Mouse (Mus musculus): ENCODE results near the gene Cdh22. TPM values are rescaled to one million over a fixed set of nuclear protein-coding genes. Genes with fewer than 3 reads are reported as not detected.

Gene Cdh22
- polyA plus RNA-seq, 1 experiment = 25.7 TPM

DNA sequence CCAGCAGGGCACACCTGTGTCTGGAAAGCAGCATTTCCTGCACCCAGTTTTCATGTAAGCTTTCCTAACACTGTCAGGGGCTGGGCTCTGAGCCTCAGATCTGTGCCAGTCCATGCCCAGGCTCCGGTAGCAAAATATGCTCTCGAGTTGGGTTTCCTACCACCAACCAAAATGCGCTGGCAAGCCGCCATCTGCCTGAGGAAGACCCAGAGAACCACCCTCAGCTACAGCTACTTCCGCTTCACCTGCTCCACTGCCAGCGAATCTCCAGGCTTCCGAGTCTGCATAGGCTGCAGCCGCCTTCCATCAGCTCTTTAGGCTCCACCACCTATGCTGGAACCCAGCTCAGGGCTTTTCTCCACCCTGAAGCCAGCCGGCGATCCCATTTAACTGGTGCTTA, 55.4 kb downstream of the Cdh22 start:
- TF ChIP-seq POLR2A (IDR thresholded peaks at IDR 0.05; ENCODE audit: borderline replicate concordance, extremely low read depth, insufficient read depth, insufficient read length, poor library complexity, severe bottlenecking) (no peak), CTCF (IDR thresholded peaks at IDR 0.05; ENCODE audit: borderline replicate concordance, extremely low read depth, insufficient read depth, insufficient read length) (no peak)
- peak; percentile 46 for DNase-seq (ENCODE audit: low read depth)

DNA sequence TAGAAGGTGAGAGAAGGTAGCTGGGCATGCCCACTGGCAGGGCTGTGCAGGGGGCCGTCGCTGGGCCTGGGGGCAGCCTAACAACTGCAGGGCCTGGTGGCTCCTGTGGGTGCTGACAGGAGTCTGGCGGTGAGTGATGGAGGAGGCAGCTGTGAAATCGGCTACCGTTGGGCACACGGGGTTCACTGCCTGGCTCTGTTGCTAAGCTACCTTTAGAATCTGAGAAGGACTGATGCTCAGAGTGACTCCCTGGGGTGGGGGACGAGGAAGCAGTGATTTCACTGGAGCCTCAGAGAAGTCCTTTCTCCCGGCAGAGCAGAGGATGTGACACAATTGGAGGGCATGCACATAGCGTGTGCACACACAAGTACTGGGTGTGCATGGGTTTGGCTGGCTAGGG, 57.7 kb downstream of the Cdh22 start:
- TF ChIP-seq CTCF (IDR thresholded peaks at IDR 0.05; ENCODE audit: borderline replicate concordance, extremely low read depth, insufficient read depth, insufficient read length) (no peak), POLR2A (IDR thresholded peaks at IDR 0.05; ENCODE audit: borderline replicate concordance, extremely low read depth, insufficient read depth, insufficient read length, poor library complexity, severe bottlenecking) (no peak)
- DNase-seq (ENCODE audit: low read depth) = peak; percentile 77

DNA sequence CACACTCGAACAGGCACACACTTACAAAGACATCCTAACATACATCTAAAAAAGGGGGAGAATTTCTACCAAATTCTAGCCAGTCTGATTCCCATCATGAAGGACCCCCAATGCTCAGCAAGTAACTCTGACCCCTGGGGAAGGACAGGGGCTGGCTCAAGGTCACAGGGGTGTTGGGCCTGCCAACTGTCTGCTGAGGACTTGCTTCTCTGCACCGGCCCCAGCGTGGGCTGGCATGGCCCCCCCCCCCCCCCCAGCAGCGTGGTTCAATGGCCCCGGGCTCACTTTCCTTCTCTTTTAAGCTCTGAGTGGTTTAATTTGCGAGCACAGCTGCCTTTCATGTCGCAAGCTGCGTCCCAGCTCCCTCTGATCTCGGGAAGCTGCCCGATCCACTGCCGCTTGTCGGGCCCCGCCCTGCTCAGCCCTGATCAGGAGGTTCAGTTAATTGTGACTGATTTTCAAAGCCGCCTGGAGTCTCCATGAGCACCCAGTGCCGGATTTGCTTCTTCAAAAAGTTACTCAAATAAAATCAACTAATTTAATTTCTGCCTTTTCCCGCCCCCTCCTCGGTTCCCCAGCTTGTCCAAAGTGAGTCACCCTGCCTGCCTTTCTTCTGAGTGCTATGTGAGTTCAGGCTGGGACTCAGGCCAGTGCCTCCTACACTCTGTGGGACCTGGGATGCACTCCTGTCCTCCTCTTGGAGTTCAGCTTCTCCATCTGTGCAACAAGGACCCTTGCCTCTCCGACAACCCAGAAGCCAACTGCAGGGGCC, 67.8 kb downstream of the Cdh22 start:
- peak; percentile 86 for DNase-seq (ENCODE audit: low read depth)
- TF ChIP-seq POLR2A (IDR thresholded peaks at IDR 0.05; ENCODE audit: borderline replicate concordance, extremely low read depth, insufficient read depth, insufficient read length, poor library complexity, severe bottlenecking) (no peak), CTCF (IDR thresholded peaks at IDR 0.05; ENCODE audit: borderline replicate concordance, extremely low read depth, insufficient read depth, insufficient read length) (no peak)

DNA sequence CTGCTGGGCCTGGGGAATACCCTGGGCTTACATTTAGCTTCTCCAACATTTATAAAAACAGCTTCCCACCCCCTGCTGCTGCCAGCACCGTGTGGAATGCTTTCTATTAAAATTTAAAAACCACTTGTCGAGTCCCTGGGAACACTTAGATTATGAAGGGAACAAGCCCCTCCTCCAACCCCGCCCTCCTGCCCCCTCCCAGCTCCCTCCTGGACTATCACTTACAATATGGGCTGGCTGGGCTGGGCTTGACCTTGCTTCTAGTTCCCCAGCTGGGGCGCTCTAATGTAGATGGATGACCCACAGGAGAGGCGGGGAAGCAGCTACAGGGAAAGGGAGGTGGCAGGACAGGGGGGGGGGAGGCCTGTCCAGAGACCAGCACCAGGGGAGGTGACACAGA, 72.4 kb downstream of the Cdh22 start:
- TF ChIP-seq CTCF (IDR thresholded peaks at IDR 0.05; ENCODE audit: borderline replicate concordance, extremely low read depth, insufficient read depth, insufficient read length) (no peak), POLR2A (IDR thresholded peaks at IDR 0.05; ENCODE audit: borderline replicate concordance, extremely low read depth, insufficient read depth, insufficient read length, poor library complexity, severe bottlenecking) (no peak)
- no peak for DNase-seq (ENCODE audit: low read depth)

DNA sequence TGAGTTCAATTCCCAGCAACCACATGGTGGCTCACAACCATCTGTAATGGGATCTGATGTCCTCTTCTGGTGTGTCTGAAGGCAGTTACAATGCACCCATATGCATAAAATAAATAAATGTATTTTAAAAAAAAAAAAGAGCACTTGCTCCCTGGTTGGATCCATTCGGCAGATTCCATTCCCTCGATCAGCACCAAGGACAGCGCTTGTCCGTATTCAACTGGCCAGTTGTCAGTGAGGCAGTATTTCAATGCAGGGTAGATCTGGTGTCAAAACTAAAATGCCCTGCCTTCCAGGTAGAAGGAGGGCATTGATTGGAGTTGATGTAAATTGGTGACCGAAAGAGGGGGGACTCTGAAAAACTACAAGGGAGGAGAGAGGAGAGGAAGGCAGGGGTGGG, 74.2 kb downstream of the Cdh22 start:
- no peak for DNase-seq (ENCODE audit: low read depth)
- TF ChIP-seq POLR2A (IDR thresholded peaks at IDR 0.05; ENCODE audit: borderline replicate concordance, extremely low read depth, insufficient read depth, insufficient read length, poor library complexity, severe bottlenecking) = no peak
- TF ChIP-seq CTCF (IDR thresholded peaks at IDR 0.05; ENCODE audit: borderline replicate concordance, extremely low read depth, insufficient read depth, insufficient read length) = no peak

DNA sequence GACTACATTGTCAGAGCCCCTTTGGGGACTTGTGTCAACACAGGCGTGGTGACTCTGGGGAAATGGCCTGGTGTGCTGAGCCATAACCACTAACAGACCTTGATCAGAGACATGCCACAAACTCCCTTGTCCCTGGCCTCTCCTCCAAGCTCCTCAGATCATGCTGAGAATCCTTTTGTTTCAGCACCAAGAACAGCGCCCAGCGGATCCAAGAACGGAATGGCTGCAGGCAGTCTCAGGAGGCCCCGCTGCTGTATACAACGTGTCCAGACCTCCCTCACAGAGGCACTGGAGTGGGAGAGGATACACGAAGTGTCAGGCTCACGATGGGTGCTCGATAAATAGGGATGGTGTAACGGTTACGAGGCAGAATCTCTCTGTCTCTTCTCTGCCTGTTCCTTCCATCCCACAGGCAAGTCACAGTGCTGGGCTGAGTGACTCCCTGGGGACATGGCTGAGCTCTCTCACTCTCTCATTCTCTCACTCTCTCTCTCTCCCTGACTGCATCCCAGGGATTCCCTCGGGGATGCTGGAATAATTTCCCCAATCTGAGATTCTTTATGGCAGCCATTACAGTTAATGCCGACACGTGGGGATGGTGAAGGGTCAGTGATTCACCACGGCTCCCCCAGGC, 75.5 kb downstream of the Cdh22 start:
- TF ChIP-seq CTCF (IDR thresholded peaks at IDR 0.05; ENCODE audit: borderline replicate concordance, extremely low read depth, insufficient read depth, insufficient read length) (no peak), POLR2A (IDR thresholded peaks at IDR 0.05; ENCODE audit: borderline replicate concordance, extremely low read depth, insufficient read depth, insufficient read length, poor library complexity, severe bottlenecking) (no peak)
- peak; percentile 70 for DNase-seq (ENCODE audit: low read depth)

DNA sequence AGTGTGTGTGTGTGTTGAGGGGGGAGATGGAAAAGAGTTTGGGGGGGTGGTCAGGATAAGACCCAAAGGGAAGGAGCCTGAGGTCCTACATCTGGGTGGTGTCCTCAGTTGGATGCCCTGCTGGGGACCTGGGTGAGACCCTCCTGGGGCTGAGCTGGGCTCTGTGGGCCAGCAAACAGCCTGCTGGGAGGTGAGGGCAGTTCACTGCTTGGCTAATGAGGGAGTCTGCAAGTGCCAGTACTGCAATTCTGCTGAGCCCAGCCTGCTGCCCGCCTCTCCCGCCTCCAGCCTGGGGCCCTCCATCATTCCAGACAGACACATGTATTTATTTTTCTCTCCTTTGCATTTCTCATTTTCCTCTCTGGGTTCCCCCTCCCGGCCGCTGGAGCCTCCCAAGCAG, 76.3 kb downstream of the Cdh22 start:
- DNase-seq (ENCODE audit: low read depth) = peak; percentile 62
- TF ChIP-seq CTCF (IDR thresholded peaks at IDR 0.05; ENCODE audit: borderline replicate concordance, extremely low read depth, insufficient read depth, insufficient read length) (no peak), POLR2A (IDR thresholded peaks at IDR 0.05; ENCODE audit: borderline replicate concordance, extremely low read depth, insufficient read depth, insufficient read length, poor library complexity, severe bottlenecking) (no peak)

DNA sequence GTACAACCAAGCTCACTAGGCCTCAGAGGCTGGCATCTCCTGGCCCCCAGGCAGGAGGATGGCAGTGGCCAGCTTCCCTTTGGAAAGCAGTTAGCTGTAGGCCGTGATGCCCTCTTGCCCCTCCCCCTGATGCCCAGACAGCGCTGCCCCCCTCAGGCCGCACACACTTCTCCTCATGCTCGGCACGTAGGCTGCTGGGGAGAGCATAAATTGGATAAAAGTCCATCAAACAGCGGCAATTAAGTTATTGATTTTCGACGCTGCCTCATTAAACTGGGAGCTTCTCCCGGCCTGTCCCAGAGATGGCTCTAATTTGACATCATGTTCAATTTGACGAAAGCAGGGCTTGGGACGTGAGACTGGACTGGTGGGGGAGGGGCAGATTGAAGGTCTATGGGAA, 76.8 kb downstream of the Cdh22 start:
- peak; percentile 65 for DNase-seq (ENCODE audit: low read depth)
- TF ChIP-seq CTCF (IDR thresholded peaks at IDR 0.05; ENCODE audit: borderline replicate concordance, extremely low read depth, insufficient read depth, insufficient read length) = no peak
- TF ChIP-seq POLR2A (IDR thresholded peaks at IDR 0.05; ENCODE audit: borderline replicate concordance, extremely low read depth, insufficient read depth, insufficient read length, poor library complexity, severe bottlenecking) = no peak

DNA sequence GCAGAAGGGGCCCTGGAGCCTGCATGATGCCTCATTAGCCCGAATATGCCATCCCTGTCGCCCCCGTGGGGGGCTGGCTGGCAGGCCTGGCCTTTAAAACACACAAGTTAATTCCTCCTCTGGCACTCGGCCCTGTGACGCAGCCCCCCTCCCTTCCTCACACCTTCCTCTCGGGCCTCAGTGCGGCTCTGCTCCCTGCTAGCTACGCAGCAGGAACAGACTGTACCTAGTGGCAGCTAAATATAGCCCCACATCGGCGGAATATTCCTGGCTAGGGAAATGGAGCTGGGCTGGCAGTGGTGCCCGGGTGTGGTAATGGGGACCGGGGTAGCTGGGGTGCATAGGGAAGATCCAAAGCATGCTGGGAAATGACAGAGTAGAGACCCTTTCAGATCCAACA, 81.6 kb downstream of the Cdh22 start:
- TF ChIP-seq CTCF (IDR thresholded peaks at IDR 0.05; ENCODE audit: borderline replicate concordance, extremely low read depth, insufficient read depth, insufficient read length) (no peak), POLR2A (IDR thresholded peaks at IDR 0.05; ENCODE audit: borderline replicate concordance, extremely low read depth, insufficient read depth, insufficient read length, poor library complexity, severe bottlenecking) (no peak)
- DNase-seq (ENCODE audit: low read depth) = peak; percentile 74

DNA sequence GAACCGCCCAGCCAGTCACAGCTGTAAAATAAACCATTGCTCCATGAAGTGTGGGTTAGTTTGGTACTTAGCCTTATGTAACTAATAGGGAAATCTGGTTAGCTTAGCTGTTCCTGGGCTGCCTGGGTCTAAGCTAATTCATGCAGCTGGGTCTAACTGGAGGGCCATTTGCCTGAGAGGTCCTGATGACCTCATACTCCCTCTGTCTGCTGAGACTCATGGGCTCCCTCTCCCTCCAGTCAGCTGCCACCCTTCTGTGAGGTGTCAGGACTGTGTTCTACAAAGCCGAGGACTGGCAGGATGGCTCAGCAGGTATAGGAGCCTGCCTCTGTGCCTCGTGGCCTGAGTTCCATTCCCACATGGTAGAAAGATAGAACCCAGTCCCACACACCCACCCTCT, 84.9 kb downstream of the Cdh22 start:
- DNase-seq (ENCODE audit: low read depth) = no peak
- no peak for TF ChIP-seq POLR2A (IDR thresholded peaks at IDR 0.05; ENCODE audit: borderline replicate concordance, extremely low read depth, insufficient read depth, insufficient read length, poor library complexity, severe bottlenecking)
- TF ChIP-seq CTCF (IDR thresholded peaks at IDR 0.05; ENCODE audit: borderline replicate concordance, extremely low read depth, insufficient read depth, insufficient read length) = no peak

DNA sequence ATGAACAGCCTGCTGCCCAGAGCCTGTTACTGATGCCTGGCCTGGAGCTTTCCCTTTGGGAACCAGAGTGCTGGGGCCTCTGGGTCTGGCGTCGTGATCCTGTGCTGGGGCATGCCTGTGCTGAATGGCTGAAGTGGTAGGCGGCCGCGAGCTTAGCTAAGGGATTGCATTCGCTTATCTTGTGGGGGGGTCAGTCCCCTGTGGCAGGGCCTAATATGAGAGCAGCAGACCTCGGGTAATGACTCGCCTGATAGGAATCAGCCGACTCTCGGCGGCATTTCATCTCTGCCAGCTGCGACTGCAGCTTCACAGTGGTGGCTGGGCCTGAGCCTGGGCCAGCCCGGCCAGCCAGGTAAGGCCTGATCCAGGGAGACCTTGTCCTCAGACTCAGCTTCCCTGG, 88.8 kb downstream of the Cdh22 start:
- TF ChIP-seq POLR2A (IDR thresholded peaks at IDR 0.05; ENCODE audit: borderline replicate concordance, extremely low read depth, insufficient read depth, insufficient read length, poor library complexity, severe bottlenecking) (no peak), CTCF (IDR thresholded peaks at IDR 0.05; ENCODE audit: borderline replicate concordance, extremely low read depth, insufficient read depth, insufficient read length) (no peak)
- peak; percentile 38 for DNase-seq (ENCODE audit: low read depth)

DNA sequence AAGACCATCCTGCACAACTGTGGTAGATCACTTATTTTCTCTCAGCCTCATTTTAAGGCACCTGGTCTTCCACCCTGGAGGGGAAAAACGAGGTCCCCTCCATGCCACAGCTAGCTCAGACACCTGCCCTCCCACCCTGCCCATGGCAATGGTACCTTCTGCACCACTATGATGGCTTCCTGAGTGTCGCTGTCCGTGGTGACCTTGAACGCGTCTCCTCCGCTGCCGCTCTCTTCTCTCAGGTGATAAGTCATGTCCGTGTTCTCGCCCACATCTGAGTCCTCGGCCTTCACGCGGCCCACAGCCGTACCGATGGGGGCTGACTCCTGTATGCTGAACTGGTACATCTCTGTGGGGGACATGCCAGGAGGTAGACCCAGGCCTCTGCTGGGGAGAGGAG, 91.2 kb downstream of the Cdh22 start:
- TF ChIP-seq CTCF (IDR thresholded peaks at IDR 0.05; ENCODE audit: borderline replicate concordance, extremely low read depth, insufficient read depth, insufficient read length) (no peak), POLR2A (IDR thresholded peaks at IDR 0.05; ENCODE audit: borderline replicate concordance, extremely low read depth, insufficient read depth, insufficient read length, poor library complexity, severe bottlenecking) (no peak)
- no peak for DNase-seq (ENCODE audit: low read depth)

Measured in brain, embryonic 14.5 days (tissue).